Mouse (Mus musculus): ENCODE results near the gene Pde4dip. TPM values are rescaled to one million over a fixed set of nuclear protein-coding genes. Genes with fewer than 3 reads are reported as not detected.
A peak's percentile ranks its signal among the peaks of the same experiment; 100 is the strongest.

Gene Pde4dip
- polyA plus RNA-seq, 2 experiments: 4.0 to 6.7 TPM

DNA sequence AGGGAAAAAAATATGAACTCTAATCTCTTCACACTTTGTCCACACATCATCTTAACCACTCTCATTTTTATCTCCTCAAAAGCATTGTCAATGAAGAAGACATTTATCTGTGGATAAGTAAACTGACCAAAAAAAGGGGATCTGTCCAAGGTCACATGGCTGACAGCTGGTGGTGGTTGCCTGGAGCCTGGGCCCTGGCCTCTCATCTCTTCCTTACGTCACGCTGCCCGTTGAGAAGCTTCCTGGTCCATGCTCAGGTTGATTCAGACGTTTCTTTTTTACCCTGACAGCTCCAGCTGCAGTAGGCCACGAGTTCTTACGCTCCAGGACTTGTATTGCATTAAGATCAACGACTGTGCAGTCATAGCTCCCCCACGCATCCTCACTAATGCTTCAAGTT is 222.4 kb downstream of the Pde4dip start:
- no peak for TF ChIP-seq CTCF (IDR thresholded peaks at IDR 0.05; ENCODE audit: low read depth)
- no peak for TF ChIP-seq EP300 (IDR thresholded peaks at IDR 0.05; ENCODE audit: low read depth)
- Histone ChIP-seq H3K36me3 (replicated peaks; ENCODE audit: control insufficient read depth, insufficient read depth, low read depth) (no peaks in the 10 kb centered on the region), H3K4me1 (replicated peaks; ENCODE audit: control insufficient read depth in 2 of 2, insufficient read depth in 2 of 2, low read length in 1 of 2) (peaks cover 0 to 4% of the 10 kb centered on the region in 2 experiments; a peak in 1 of 4 replicates), H3K9me3 (ENCODE audit: control insufficient read depth, low read length) (no peaks in the 10 kb centered on the region), H3K27ac (no peak overlapping the region), H3K9ac (replicated peaks) (no peak overlapping the region), H3K4me3 (ENCODE audit: insufficient read depth in 1 of 2, low read depth in 2 of 2, low read length in 2 of 2) (no peak overlapping the region), H3K27me3 (ENCODE audit: control insufficient read depth, insufficient read depth, low read length) (no peaks in the 10 kb centered on the region), H3K4me2 (ENCODE audit: low read depth) (no peak overlapping the region)
- WGBS (ENCODE audit: insufficient replicate concordance): 44% methylated on average over 8 of the region's 8 CpGs
- ATAC-seq (ENCODE audit: insufficient read depth) (no peak), DNase-seq (ENCODE audit: low read depth in 3 of 3, low spot score in 3 of 3) (no peak)

DNA sequence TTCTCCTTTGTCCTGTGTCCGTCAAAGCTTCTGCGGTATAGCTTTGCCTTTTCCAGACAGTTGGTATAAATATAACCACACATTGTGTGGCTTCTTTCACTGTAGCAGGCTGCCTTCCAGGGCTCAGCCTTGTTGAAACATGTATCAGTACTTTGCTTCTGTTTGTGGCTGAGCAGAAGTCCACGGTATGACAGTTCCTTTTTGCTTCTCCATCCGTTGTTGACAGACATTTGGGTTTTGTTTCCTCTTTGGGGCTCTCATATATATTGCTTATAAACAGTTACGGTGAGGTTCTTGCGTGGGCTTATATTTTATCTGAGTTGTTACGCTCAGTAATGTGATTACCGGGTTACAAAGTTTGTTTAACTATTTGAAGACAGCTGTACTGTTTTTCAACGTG is 223.0 kb downstream of the Pde4dip start:
- 55% methylated on average over 9 of the region's 9 CpGs for WGBS (ENCODE audit: insufficient replicate concordance)
- Histone ChIP-seq H3K4me3 (ENCODE audit: insufficient read depth in 1 of 2, low read depth in 2 of 2, low read length in 2 of 2) (no peak overlapping the region), H3K4me1 (replicated peaks; ENCODE audit: control insufficient read depth in 2 of 2, insufficient read depth in 2 of 2, low read length in 1 of 2) (peaks cover 0 to 4% of the 10 kb centered on the region in 2 experiments; a peak in 1 of 4 replicates), H3K9ac (replicated peaks) (no peak overlapping the region), H3K36me3 (replicated peaks; ENCODE audit: control insufficient read depth, insufficient read depth, low read depth) (no peaks in the 10 kb centered on the region), H3K9me3 (ENCODE audit: control insufficient read depth, low read length) (no peaks in the 10 kb centered on the region), H3K4me2 (ENCODE audit: low read depth) (no peak overlapping the region), H3K27ac (no peak overlapping the region), H3K27me3 (ENCODE audit: control insufficient read depth, insufficient read depth, low read length) (no peaks in the 10 kb centered on the region)
- TF ChIP-seq CTCF (IDR thresholded peaks at IDR 0.05; ENCODE audit: low read depth) (no peak), EP300 (IDR thresholded peaks at IDR 0.05; ENCODE audit: low read depth) (no peak)
- DNase-seq (ENCODE audit: low read depth in 3 of 3, low spot score in 3 of 3) (no peak), ATAC-seq (ENCODE audit: insufficient read depth) (no peak)

DNA sequence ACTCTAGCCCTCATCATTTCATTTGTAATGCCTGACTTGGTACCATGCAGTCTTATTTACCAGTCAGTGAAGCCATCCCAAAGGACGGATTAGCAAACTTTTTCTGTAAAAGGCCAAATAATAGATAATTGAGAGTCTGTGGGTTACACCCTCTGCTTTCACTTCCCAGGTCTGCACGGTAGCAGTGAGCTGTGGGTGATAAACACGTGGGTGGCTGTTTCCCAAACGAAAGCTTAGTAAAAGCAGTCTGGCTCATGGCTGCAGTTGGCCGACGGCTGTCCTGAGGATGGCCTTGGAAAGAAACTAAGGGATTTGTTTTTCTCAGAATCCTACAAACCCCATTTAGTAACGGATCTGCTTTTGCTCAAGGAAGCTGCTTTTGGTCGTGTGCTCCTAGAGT is 227.3 kb downstream of the Pde4dip start:
- no peak overlapping the region for H3K27ac ChIP-seq
- no peak for TF ChIP-seq CTCF (IDR thresholded peaks at IDR 0.05; ENCODE audit: low read depth)
- TF ChIP-seq EP300 (IDR thresholded peaks at IDR 0.05; ENCODE audit: low read depth): no peak
- peaks cover 3 to 19% of the 10 kb centered on the region in 2 experiments; a peak in 3 of 4 replicates for H3K4me1 ChIP-seq (replicated peaks; ENCODE audit: control insufficient read depth in 2 of 2, insufficient read depth in 2 of 2, low read length in 1 of 2)
- H3K27me3 ChIP-seq (ENCODE audit: control insufficient read depth, insufficient read depth, low read length): no peaks in the 10 kb centered on the region
- no peak overlapping the region for H3K9ac ChIP-seq (replicated peaks)
- DNase-seq (ENCODE audit: low read depth in 3 of 3, low spot score in 3 of 3) (no peak), ATAC-seq (ENCODE audit: insufficient read depth) (no peak)
- no peaks in the 10 kb centered on the region for H3K9me3 ChIP-seq (ENCODE audit: control insufficient read depth, low read length)
- no peak overlapping the region for H3K4me3 ChIP-seq (ENCODE audit: insufficient read depth in 1 of 2, low read depth in 2 of 2, low read length in 2 of 2)
- H3K36me3 ChIP-seq (replicated peaks; ENCODE audit: control insufficient read depth, insufficient read depth, low read depth): no peaks in the 10 kb centered on the region
- H3K4me2 ChIP-seq (ENCODE audit: low read depth): no peak overlapping the region
- 45% methylated on average over 8 of the region's 8 CpGs for WGBS (ENCODE audit: insufficient replicate concordance)

- H3K9me3 ChIP-seq (ENCODE audit: control insufficient read depth, low read length): no peaks in the 10 kb centered on the region
- DNase-seq (ENCODE audit: low read depth in 3 of 3, low spot score in 3 of 3) (no peak), ATAC-seq (ENCODE audit: insufficient read depth) (no peak)
- 78% methylated on average over 7 of the region's 7 CpGs for WGBS (ENCODE audit: insufficient replicate concordance)
- TF ChIP-seq CTCF (IDR thresholded peaks at IDR 0.05; ENCODE audit: low read depth) (no peak), EP300 (IDR thresholded peaks at IDR 0.05; ENCODE audit: low read depth) (no peak)
- H3K9ac ChIP-seq (replicated peaks): no peak overlapping the region
- H3K4me1 ChIP-seq (replicated peaks; ENCODE audit: control insufficient read depth in 2 of 2, insufficient read depth in 2 of 2, low read length in 1 of 2): peaks cover 3 to 17% of the 10 kb centered on the region in 2 experiments; a peak in 3 of 4 replicates
- no peak overlapping the region for H3K4me2 ChIP-seq (ENCODE audit: low read depth)
- H3K4me3 ChIP-seq (ENCODE audit: insufficient read depth in 1 of 2, low read depth in 2 of 2, low read length in 2 of 2): no peak overlapping the region
- H3K27me3 ChIP-seq (ENCODE audit: control insufficient read depth, insufficient read depth, low read length): no peaks in the 10 kb centered on the region
- no peaks in the 10 kb centered on the region for H3K36me3 ChIP-seq (replicated peaks; ENCODE audit: control insufficient read depth, insufficient read depth, low read depth)
- no peak overlapping the region for H3K27ac ChIP-seq
Measured at GRCm38 (mm10) chr3:97659746-97660145, 228.8 kb downstream of the Pde4dip start.

DNA sequence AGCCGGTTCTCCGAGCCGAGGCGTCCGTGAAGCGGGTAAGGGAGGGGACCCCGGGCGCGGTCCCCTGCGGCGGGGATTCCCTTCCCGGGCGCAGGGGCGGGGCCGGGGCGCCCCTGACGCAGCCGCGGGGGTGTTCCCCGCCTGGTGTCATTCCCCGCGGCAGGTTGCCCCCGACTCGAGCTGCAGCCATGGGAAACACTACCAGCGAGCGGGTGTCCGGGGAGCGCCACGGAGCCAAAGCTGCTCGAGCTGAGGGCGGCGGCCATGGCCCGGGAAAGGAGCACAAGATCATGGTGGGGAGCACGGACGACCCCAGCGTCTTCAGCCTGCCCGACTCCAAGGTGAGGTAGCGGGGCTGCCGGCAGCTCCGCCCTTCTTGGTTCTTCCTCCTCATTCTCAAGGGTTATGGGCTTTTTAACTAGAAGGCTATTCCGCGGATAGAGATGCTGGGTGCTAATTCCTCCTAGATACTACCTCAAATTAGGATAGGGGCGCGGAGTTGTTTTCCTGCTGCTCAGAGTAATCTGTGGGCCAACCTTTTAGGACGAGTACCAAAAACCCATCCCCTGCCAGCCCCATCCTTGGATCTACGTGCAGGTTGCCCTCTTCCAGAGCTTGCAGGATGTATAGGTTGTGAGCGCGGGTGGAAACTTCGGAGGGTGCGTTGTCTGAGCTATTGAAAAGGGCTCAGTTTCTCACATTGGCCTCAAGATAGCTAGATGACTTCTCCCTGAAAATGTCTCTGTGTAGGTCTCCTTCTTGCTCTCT is 229.9 kb downstream of the Pde4dip start:
- Histone ChIP-seq H3K4me2 (ENCODE audit: low read depth) (peak overlapping the region; percentile 85), H3K27me3 (ENCODE audit: control insufficient read depth, insufficient read depth, low read length) (no peaks in the 10 kb centered on the region), H3K27ac (no peak overlapping the region), H3K9ac (replicated peaks) (peak overlapping the region; percentile 69), H3K4me1 (replicated peaks; ENCODE audit: control insufficient read depth in 2 of 2, insufficient read depth in 2 of 2, low read length in 1 of 2) (peaks cover 3 to 17% of the 10 kb centered on the region in 2 experiments; a peak in 3 of 4 replicates), H3K4me3 (ENCODE audit: insufficient read depth in 1 of 2, low read depth in 2 of 2, low read length in 2 of 2) (peak overlapping the region; percentile 71 to 84), H3K9me3 (ENCODE audit: control insufficient read depth, low read length) (no peaks in the 10 kb centered on the region), H3K36me3 (replicated peaks; ENCODE audit: control insufficient read depth, insufficient read depth, low read depth) (no peaks in the 10 kb centered on the region)
- no peak for TF ChIP-seq CTCF (IDR thresholded peaks at IDR 0.05; ENCODE audit: low read depth)
- TF ChIP-seq EP300 (IDR thresholded peaks at IDR 0.05; ENCODE audit: low read depth): no peak
- ATAC-seq (ENCODE audit: insufficient read depth) (peak; percentile 79), DNase-seq (ENCODE audit: low read depth in 3 of 3, low spot score in 3 of 3) (peak in 1 of 3 experiments; percentile 31)
- WGBS (ENCODE audit: insufficient replicate concordance): under 1% methylated on average over 46 of the region's 50 CpGs
